Mouse (Mus musculus) MEL-GATA-1-ER (cell line): ENCODE measurements around the gene Gm19345.

Source experiments
- DNase-seq: peaks from one replicate; pipeline ENCODE4 v3.0.0-alpha.2; 2012; ENCODE audit warnings: low read depth; ENCODE audit errors: extremely low read depth

Gm19345 gene

GRCm38 (mm10) chr7:19871137-19871621 is 19.4 kb downstream of the Gm19345 start:
- peak; percentile 86 for DNase-seq

- peak; percentile 39 for DNase-seq
Observed at GRCm38 (mm10) chr7:19871943-19872601, 20.3 kb downstream of the Gm19345 start.

GRCm38 (mm10) chr7:19875948-19876682 is 24.3 kb downstream of the Gm19345 start:
- DNase-seq: peak; percentile 54

- DNase-seq: peak; percentile 78
Observed at GRCm38 (mm10) chr7:19876781-19877425, 25.1 kb downstream of the Gm19345 start.

GRCm38 (mm10) chr7:19880754-19881153 is 29.0 kb downstream of the Gm19345 start:
- DNase-seq: no peak

GRCm38 (mm10) chr7:19887849-19888248 is 36.0 kb downstream of the Gm19345 start, which contains the start of gene Ceacam19:
Gene Ceacam19, minus strand, starts transcription at chr7:19887965.
- no peak for DNase-seq

- peak; percentile 42 for DNase-seq
Observed at GRCm38 (mm10) chr7:19889881-19890280, 38.1 kb downstream of the Gm19345 start.
